Mouse (Mus musculus) bone marrow, adult 2 months (tissue): ENCODE measurements around the gene Itgb7.

Experiments used
- CTCF ChIP-seq: fragments of 200-500 bp; IDR thresholded peaks from 2 replicates; pipeline ENCODE4 v1.5.1; 2011; ENCODE audit warnings: low read length, control low read depth; ENCODE audit not compliant: control insufficient read depth, insufficient read depth
- POLR2A ChIP-seq: fragments of 200-500 bp; IDR thresholded peaks from 2 replicates; pipeline ENCODE4 v1.6.1; 2011; ENCODE audit warnings: low read depth, mild to moderate bottlenecking, control low read depth, low read length, borderline replicate concordance; ENCODE audit not compliant: control insufficient read depth

DNA sequence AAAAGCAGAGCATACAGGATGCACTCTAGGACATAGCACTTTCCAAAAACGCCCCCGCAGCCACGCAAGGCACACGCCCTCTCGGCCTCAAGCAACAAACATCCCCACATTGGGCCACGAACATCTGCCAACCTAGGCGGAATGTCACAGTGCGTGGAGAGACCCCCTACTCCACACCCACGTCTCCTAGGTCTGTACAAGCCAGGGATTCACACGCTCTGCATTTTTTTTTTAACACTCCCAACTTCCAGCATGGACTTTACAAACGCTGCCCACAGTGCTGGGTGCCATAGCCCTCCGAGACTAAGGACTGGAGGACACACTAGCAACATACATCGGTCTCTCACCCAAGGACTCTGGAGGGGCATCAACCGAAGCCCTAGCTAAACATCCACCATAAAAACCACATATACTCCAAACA, 13.7 kb upstream of the Itgb7 start:
- TF ChIP-seq CTCF (no peak), POLR2A (no peak)
